Mouse (Mus musculus) midbrain, embryonic 12.5 days (tissue): ENCODE measurements around the gene Myh7. TPM values are rescaled to one million over a fixed set of nuclear protein-coding genes. Genes with fewer than 3 reads are reported as not detected.
"Not testable (repeated sequence)": the region's sequence is repeated elsewhere in the genome, so short reads cannot be mapped to it uniquely, and the experiment has no call there.

Experiments used
- ATAC-seq: fragments of 200-750 bp; cut with Nextera tagmentation; 2 replicates; pipeline ENCODE4 v1.8.0; 2017; ENCODE audit warnings: low read depth, moderate TSS enrichment, moderate library complexity; ENCODE audit not compliant: low FRiP score
- H3K27ac ChIP-seq: fragments of 300-500 bp; sonication (generic); replicated peaks from 2 replicates; pipeline ENCODE4 v1.5.1; 2016; ENCODE audit warnings: mild to moderate bottlenecking
- H3K27me3 ChIP-seq: fragments of 300-500 bp; sonication (generic); 2 replicates; pipeline ENCODE4 v1.6.1; 2016; ENCODE audit warnings: mild to moderate bottlenecking
- H3K36me3 ChIP-seq: fragments of 300-500 bp; sonication (generic); 2 replicates; pipeline ENCODE4 v1.6.1; 2016
- H3K4me1 ChIP-seq: fragments of 300-500 bp; sonication (generic); 2 replicates; pipeline ENCODE4 v1.6.1; 2016
- H3K4me2 ChIP-seq: fragments of 300-500 bp; sonication (generic); replicated peaks from 2 replicates; pipeline ENCODE4 v1.6.1; 2016; ENCODE audit warnings: mild to moderate bottlenecking, moderate library complexity
- H3K4me3 ChIP-seq: fragments of 300-500 bp; sonication (generic); 2 replicates; pipeline ENCODE4 v1.5.1; 2016; ENCODE audit warnings: mild to moderate bottlenecking
- H3K9ac ChIP-seq: fragments of 300-500 bp; sonication (generic); replicated peaks from 2 replicates; pipeline ENCODE4 v1.6.1; 2016; ENCODE audit warnings: mild to moderate bottlenecking, moderate library complexity
- H3K9me3 ChIP-seq: fragments of 300-500 bp; sonication (generic); 2 replicates; pipeline ENCODE4 v1.6.1; 2016; ENCODE audit warnings: mild to moderate bottlenecking
- WGBS: fragments of 180-500 bp; shearing (Covaris S2); methylation state at CpG from one replicate; pipeline ENCODE4 v1.1.7; 2016; 5-methylcytosine and 5-hydroxymethylcytosine counted together
- polyA plus RNA-seq: library from polyadenylated mRNA; unstranded; fragments of >200 nt; fragmentation: Nextera tagmentation; extraction: Ambion mirVana; gene quantifications from 2 replicates; pipeline ENCODE4 v1.2.1, GENCODE M21; 2016

Myh7 gene
- 2.3 and 4.1 TPM in 2 replicates for polyA plus RNA-seq

- Histone ChIP-seq H3K27me3 (peaks cover 4% of the 10 kb centered on the region; the same call in 1 of the 2 replicates), H3K9me3 (no peaks in the 10 kb centered on the region), H3K4me2 (peak within 1 kb of the TSS; percentile 28), H3K36me3 (no peaks in the 10 kb centered on the region), H3K27ac (peak within 1 kb of the TSS; percentile 92), H3K9ac (0 out of 2 replicates have a peak within 1 kb of the TSS, but pooled peaks have one; percentile 4), H3K4me1 (peaks cover 37% of the 10 kb centered on the region), H3K4me3 (no peak within 1 kb of the TSS)
- 47% methylated on average over 11 of the region's 11 CpGs for WGBS
- ATAC-seq, result no peak
Observed at GRCm38 (mm10) chr14:54994136-54994868, at the start of gene Myh7. Gene Myh7, minus strand, starts transcription at chr14:54994626.

- H3K4me3 ChIP-seq, H3K27ac ChIP-seq, ATAC-seq, H3K36me3 ChIP-seq, H3K27me3 ChIP-seq, H3K9ac ChIP-seq, H3K4me2 ChIP-seq, H3K9me3 ChIP-seq, H3K4me1 ChIP-seq: not testable (repeated sequence)
- WGBS, result 83% methylated on average over 1 of the region's 2 CpGs
Observed at GRCm38 (mm10) chr14:55043694-55044093, 49.3 kb upstream of the Myh7 start.

GRCm38 (mm10) chr14:55032695-55033225 lies 38.3 kb upstream of the Myh7 start:
- Histone ChIP-seq H3K4me1 (peaks cover 39% of the 10 kb centered on the region), H3K9me3 (no peaks in the 10 kb centered on the region), H3K4me2 (peak overlapping the region; percentile 21), H3K27ac (no peak overlapping the region), H3K27me3 (peaks cover 14% of the 10 kb centered on the region), H3K9ac (no peak overlapping the region), H3K4me3 (no peak overlapping the region), H3K36me3 (no peaks in the 10 kb centered on the region)
- 25% methylated on average over 19 of the region's 19 CpGs for WGBS
- no peak for ATAC-seq

GRCm38 (mm10) chr14:55029034-55029698 lies 34.7 kb upstream of the Myh7 start:
- H3K9me3 ChIP-seq, result no peaks in the 10 kb centered on the region
- H3K36me3 ChIP-seq, result peaks cover 14% of the 10 kb centered on the region; the same call in 1 of the 2 replicates
- peak; percentile 27; the same call in 1 of the 2 replicates for ATAC-seq
- H3K27ac ChIP-seq, result peak overlapping the region; percentile 90
- H3K4me1 ChIP-seq, result peaks cover 45% of the 10 kb centered on the region
- H3K27me3 ChIP-seq, result peaks cover 30% of the 10 kb centered on the region
- H3K4me2 ChIP-seq, result peak overlapping the region; percentile 38
- peak overlapping the region; percentile 39; the same call in 1 of the 2 replicates for H3K9ac ChIP-seq
- WGBS, result 5% methylated on average over 11 of the region's 11 CpGs
- no peak overlapping the region for H3K4me3 ChIP-seq

GRCm38 (mm10) chr14:55028333-55028835 lies 34.0 kb upstream of the Myh7 start:
- WGBS, result 4% methylated on average over 5 of the region's 5 CpGs
- peak overlapping the region; percentile 38 for H3K4me2 ChIP-seq
- peak; percentile 84 for ATAC-seq
- H3K27me3 ChIP-seq, result peaks cover 29% of the 10 kb centered on the region
- H3K9ac ChIP-seq, result peak overlapping the region; percentile 39; the same call in 1 of the 2 replicates
- H3K36me3 ChIP-seq, result peaks cover 22% of the 10 kb centered on the region
- peak overlapping the region; percentile 90 for H3K27ac ChIP-seq
- no peak overlapping the region for H3K4me3 ChIP-seq
- H3K9me3 ChIP-seq, result no peaks in the 10 kb centered on the region
- H3K4me1 ChIP-seq, result peaks cover 44% of the 10 kb centered on the region

- 0 out of 2 replicates have a peak overlapping the region, but pooled peaks have one; percentile 11 for H3K9ac ChIP-seq
- H3K9me3 ChIP-seq, result no peaks in the 10 kb centered on the region
- WGBS, result 5% methylated on average over 6 of the region's 6 CpGs
- peak overlapping the region; percentile 90 for H3K27ac ChIP-seq
- peak overlapping the region; percentile 38 for H3K4me2 ChIP-seq
- peaks cover 37% of the 10 kb centered on the region for H3K4me1 ChIP-seq
- ATAC-seq, result peak; percentile 55
- H3K27me3 ChIP-seq, result peaks cover 26% of the 10 kb centered on the region
- H3K4me3 ChIP-seq, result no peak overlapping the region
- H3K36me3 ChIP-seq, result peaks cover 29% of the 10 kb centered on the region
Observed at GRCm38 (mm10) chr14:55027653-55028052, 33.2 kb upstream of the Myh7 start.

GRCm38 (mm10) chr14:55027251-55027650 lies 32.8 kb upstream of the Myh7 start:
- H3K4me3 ChIP-seq, result no peak overlapping the region
- H3K27me3 ChIP-seq, result peaks cover 26% of the 10 kb centered on the region
- ATAC-seq, result peak; percentile 21; the same call in 1 of the 2 replicates
- H3K4me1 ChIP-seq, result peaks cover 35% of the 10 kb centered on the region
- peak overlapping the region; percentile 90 for H3K27ac ChIP-seq
- H3K9me3 ChIP-seq, result no peaks in the 10 kb centered on the region
- WGBS, result 12% methylated on average over 5 of the region's 5 CpGs
- H3K9ac ChIP-seq, result 0 out of 2 replicates have a peak overlapping the region, but pooled peaks have one; percentile 11
- H3K36me3 ChIP-seq, result peaks cover 33% of the 10 kb centered on the region
- peak overlapping the region; percentile 38 for H3K4me2 ChIP-seq

GRCm38 (mm10) chr14:55025527-55025926 lies 31.1 kb upstream of the Myh7 start:
- Histone ChIP-seq H3K4me2 (no peak overlapping the region), H3K36me3 (peaks cover 44% of the 10 kb centered on the region), H3K27ac (no peak overlapping the region), H3K4me1 (peaks cover 32% of the 10 kb centered on the region), H3K27me3 (peaks cover 20% of the 10 kb centered on the region), H3K9me3 (no peaks in the 10 kb centered on the region), H3K4me3 (no peak overlapping the region), H3K9ac (no peak overlapping the region)
- no peak for ATAC-seq
- WGBS, result 81% methylated on average over 5 of the region's 5 CpGs

- no peak overlapping the region for H3K9ac ChIP-seq
- ATAC-seq, result no peak
- peaks cover 16% of the 10 kb centered on the region for H3K27me3 ChIP-seq
- no peak overlapping the region for H3K4me2 ChIP-seq
- no peak overlapping the region for H3K4me3 ChIP-seq
- no peaks in the 10 kb centered on the region for H3K9me3 ChIP-seq
- peaks cover 24% of the 10 kb centered on the region for H3K4me1 ChIP-seq
- WGBS, result 62% methylated on average over 7 of the region's 7 CpGs
- no peak overlapping the region for H3K27ac ChIP-seq
- peaks cover 44% of the 10 kb centered on the region for H3K36me3 ChIP-seq
Observed at GRCm38 (mm10) chr14:55024236-55024635, 29.8 kb upstream of the Myh7 start.

- H3K27me3 ChIP-seq, result peaks cover 16% of the 10 kb centered on the region
- H3K9ac ChIP-seq, result no peak overlapping the region
- no peaks in the 10 kb centered on the region for H3K9me3 ChIP-seq
- H3K4me3 ChIP-seq, result no peak overlapping the region
- no peak for ATAC-seq
- WGBS, result 92% methylated on average over 15 of the region's 15 CpGs
- H3K27ac ChIP-seq, result no peak overlapping the region
- peaks cover 11% of the 10 kb centered on the region for H3K4me1 ChIP-seq
- peaks cover 47% of the 10 kb centered on the region for H3K36me3 ChIP-seq
- H3K4me2 ChIP-seq, result no peak overlapping the region
Observed at GRCm38 (mm10) chr14:55023011-55023410, 28.6 kb upstream of the Myh7 start.

- Histone ChIP-seq H3K27me3 (peaks cover 5% of the 10 kb centered on the region), H3K27ac (no peak overlapping the region), H3K9me3 (no peaks in the 10 kb centered on the region), H3K9ac (no peak overlapping the region), H3K4me2 (no peak overlapping the region), H3K4me3 (no peak overlapping the region), H3K36me3 (peaks cover 49% of the 10 kb centered on the region), H3K4me1 (peaks cover 13% of the 10 kb centered on the region)
- 37% methylated on average over 9 of the region's 9 CpGs for WGBS
- peak; percentile 25; the same call in 1 of the 2 replicates for ATAC-seq
Observed at GRCm38 (mm10) chr14:55020394-55020793, 26.0 kb upstream of the Myh7 start.
